Mouse (Mus musculus) CD4-positive helper T cell, adult 2 months (primary cell): ENCODE data around the gene Mrpl10.

Experiments used
- DNase-seq: peaks from one replicate; pipeline ENCODE4 v3.0.0-alpha.2; 2012; ENCODE audit warnings: low read depth, missing footprints, low spot score

Gene Mrpl10

GRCm38 (mm10) chr11:97029686-97030417, 11.5 kb upstream of the Mrpl10 start, which contains the start of gene Scrn2:
Scrn2 (plus strand) TSS chr11:97029938.
- peak; percentile 87 for DNase-seq

- no peak for DNase-seq
Measured at GRCm38 (mm10) chr11:97030426-97030825, 10.9 kb upstream of the Mrpl10 start.

- no peak for DNase-seq
Measured at GRCm38 (mm10) chr11:97031977-97032376, 9.4 kb upstream of the Mrpl10 start.

GRCm38 (mm10) chr11:97032499-97032898, 8.9 kb upstream of the Mrpl10 start:
- no peak for DNase-seq

- DNase-seq = no peak
Measured at GRCm38 (mm10) chr11:97033781-97034180, 7.6 kb upstream of the Mrpl10 start.

- no peak for DNase-seq
Measured at GRCm38 (mm10) chr11:97036141-97036540, 5.2 kb upstream of the Mrpl10 start.

- DNase-seq = no peak
Measured at GRCm38 (mm10) chr11:97038881-97039280, 2.5 kb upstream of the Mrpl10 start.

- no peak for DNase-seq
Measured at GRCm38 (mm10) chr11:97040301-97041021, 899 bp upstream of the Mrpl10 start.

- no peak for DNase-seq
Measured at GRCm38 (mm10) chr11:97044902-97045301, 3.5 kb downstream of the Mrpl10 start.

- peak; percentile 50 for DNase-seq
Measured at GRCm38 (mm10) chr11:97045861-97046260, 4.5 kb downstream of the Mrpl10 start.

- DNase-seq = no peak
Measured at GRCm38 (mm10) chr11:97048090-97048650, 6.8 kb downstream of the Mrpl10 start.

GRCm38 (mm10) chr11:97049492-97050085, 8.2 kb downstream of the Mrpl10 start:
- no peak for DNase-seq

- DNase-seq = peak; percentile 75
Measured at GRCm38 (mm10) chr11:97050216-97050943, 9.0 kb downstream of the Mrpl10 start, which contains the start of gene Osbpl7. Osbpl7 (plus strand) TSS chr11:97050628.

- DNase-seq = peak; percentile 32
Measured at GRCm38 (mm10) chr11:97050944-97051586, 9.7 kb downstream of the Mrpl10 start.

- peak; percentile 41 for DNase-seq
Measured at GRCm38 (mm10) chr11:97052219-97052646, 10.9 kb downstream of the Mrpl10 start.

GRCm38 (mm10) chr11:97063274-97063920, 22.0 kb downstream of the Mrpl10 start:
- DNase-seq = no peak

- no peak for DNase-seq
Measured at GRCm38 (mm10) chr11:97063921-97064295, 22.5 kb downstream of the Mrpl10 start.

GRCm38 (mm10) chr11:97065538-97066295, 24.4 kb downstream of the Mrpl10 start:
- DNase-seq = no peak

GRCm38 (mm10) chr11:97066656-97067360, 25.4 kb downstream of the Mrpl10 start:
- no peak for DNase-seq
